ENCODE assay signal across 10 mouse cellular contexts in genomic region chr15:12229603-12230242, GRCm38 (mm10). TPM values are rescaled to one million over a fixed set of nuclear protein-coding genes. Genes with fewer than 3 reads are reported as not detected.
DNase-seq lines count a peak whose midpoint lies in the region; ATAC-seq and TF ChIP-seq lines count a peak whose summit lies in the region.
"Had no signal": no experiment of that assay in that cellular context is flagged by ENCODE, and none has a peak within 500 bp of the region (broad histone marks: within the 10 kb centered on the region; RNA-seq: fewer than 3 reads in every experiment).

No protein-coding gene starts in this region.

- H3K9me3 ChIP-seq in liver, embryonic 12.5 days (replicated peaks): no peaks in the 10 kb centered on the region

- H3K36me3 ChIP-seq in liver, embryonic 12.5 days: peaks cover 32% of the 10 kb centered on the region

- ATAC-seq in activated CD4-positive, CD25-positive, alpha-beta regulatory T cell, adult 4 months: peak; percentile 21
- 0 out of 2 replicates have a peak, but pooled peaks have one; percentile 31 for ATAC-seq in liver, embryonic 12.5 days

- no peak; the same call in 1 of the 2 replicates for TF ChIP-seq CTCF in layer of hippocampus, adult 2 months (conservative IDR thresholded peaks at IDR 0.05)

- H3K4me3 ChIP-seq in layer of hippocampus, adult 2 months: no peak overlapping the region
- no peak overlapping the region for H3K4me3 ChIP-seq in liver, embryonic 12.5 days

- peak overlapping the region; percentile 11 for H3K4me2 ChIP-seq in liver, embryonic 12.5 days

- peaks cover 81% of the 10 kb centered on the region for H3K4me1 ChIP-seq in liver, embryonic 12.5 days

- DNase-seq in layer of hippocampus, adult 2 months (ENCODE audit: low spot score in 2 of 2): no peak
- DNase-seq in layer of hippocampus, postnatal 10 days (ENCODE audit: low spot score in 2 of 2): no peak
- peak; percentile 70 for DNase-seq in thymus, postnatal 0 days (ENCODE audit: low spot score)
- DNase-seq in B cell, adult 2 months: no peak
- no peak for DNase-seq in spleen, adult 18-20 months
- DNase-seq: forebrain, postnatal 0 days; kidney, adult 9 months; lung, postnatal 10 days had no signal

- 66% methylated on average over 10 of the region's 10 CpGs for WGBS in liver, embryonic 12.5 days (ENCODE audit: insufficient replicate concordance)

- H3K27me3 ChIP-seq in liver, embryonic 12.5 days (replicated peaks): no peaks in the 10 kb centered on the region

- H3K9ac ChIP-seq in liver, embryonic 12.5 days: no peak overlapping the region

- H3K27ac ChIP-seq in layer of hippocampus, adult 2 months: peak overlapping the region; percentile 73; the same call in 1 of the 2 replicates
- peak overlapping the region; percentile 64; the same call in 1 of the 2 replicates for H3K27ac ChIP-seq in liver, embryonic 12.5 days

RNA-seq across cellular contexts. Expression of gene Mtmr12, which starts 24.9 kb away (rescaled TPM):
- 10 to 100 TPM; 58.1 to 58.9 TPM for total RNA-seq in layer of hippocampus, adult 2 months (2021)
- total RNA-seq in layer of hippocampus, postnatal 10 days (2021): 10 to 100 TPM; 17.4 to 18.8 TPM
- polyA plus RNA-seq in activated CD4-positive, CD25-positive, alpha-beta regulatory T cell, adult 4 months (2017; shearing (Covaris generic)): 10 to 100 TPM; 21.0 to 21.2 TPM
- 11.9 and 12.3 TPM in 2 replicates for polyA plus RNA-seq in liver, embryonic 12.5 days (2016; fragmentation: Nextera tagmentation; extraction: Ambion mirVana)
- polyA plus RNA-seq in thymus, postnatal 0 days (2015; fragmentation: Nextera tagmentation; extraction: Ambion mirVana): 15.9 and 19.0 TPM in 2 replicates
